Mouse (Mus musculus): ENCODE measurements around the gene 2900026A02Rik.
"Not testable (repeated sequence)": the region's sequence is repeated elsewhere in the genome, so short reads cannot be mapped to it uniquely, and the experiment has no call there.

The 2900026A02Rik gene

GRCm38 (mm10) chr5:113119291-113119690, 101.7 kb downstream of the 2900026A02Rik start:
- no peak for DNase-seq

DNA sequence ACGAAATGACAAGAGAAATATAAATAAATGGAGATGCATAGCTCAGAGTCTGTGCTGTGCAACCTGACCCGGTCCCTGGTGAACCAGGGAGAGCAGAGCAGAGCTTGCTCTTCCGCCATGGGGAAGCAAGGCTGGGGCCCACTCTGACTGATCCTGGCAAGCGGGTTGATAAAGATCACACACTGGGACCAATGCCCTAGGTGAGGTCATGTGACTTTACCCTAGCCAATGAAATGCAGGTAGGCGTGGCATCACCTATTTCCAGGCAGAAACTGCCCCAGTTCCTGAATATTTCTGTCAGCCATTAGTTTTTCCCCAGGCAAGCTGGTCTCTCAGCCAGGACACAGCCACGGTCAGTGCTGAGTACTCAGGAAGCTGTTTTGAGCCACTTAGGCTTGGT, 102.3 kb downstream of the 2900026A02Rik start:
- DNase-seq = no peak

- DNase-seq = no peak
These were observed 103.7 kb downstream of the 2900026A02Rik start for GRCm38 (mm10) chr5:113117361-113117760.

DNA sequence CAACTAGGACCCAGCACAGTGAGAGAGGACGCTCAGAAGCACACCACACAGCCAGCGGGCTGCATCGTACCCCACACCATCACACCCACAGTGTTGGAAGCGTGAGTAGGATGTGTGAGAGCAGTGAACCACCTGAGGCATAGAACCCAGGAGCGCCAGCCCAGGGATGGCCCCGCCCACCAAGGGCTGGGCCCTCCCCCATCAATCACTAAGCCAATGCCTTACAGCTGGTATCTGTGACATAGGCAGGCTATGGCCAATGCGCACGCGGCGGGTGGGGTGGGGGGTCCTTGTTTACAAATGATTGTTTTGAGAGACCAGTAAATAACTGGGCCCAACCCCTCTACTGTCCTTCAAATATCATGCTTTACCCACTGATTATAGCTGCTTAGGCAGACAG, 105.1 kb downstream of the 2900026A02Rik start:
- DNase-seq = no peak

- DNase-seq = no peak
These were observed 106.5 kb downstream of the 2900026A02Rik start for GRCm38 (mm10) chr5:113114264-113115225.

DNA sequence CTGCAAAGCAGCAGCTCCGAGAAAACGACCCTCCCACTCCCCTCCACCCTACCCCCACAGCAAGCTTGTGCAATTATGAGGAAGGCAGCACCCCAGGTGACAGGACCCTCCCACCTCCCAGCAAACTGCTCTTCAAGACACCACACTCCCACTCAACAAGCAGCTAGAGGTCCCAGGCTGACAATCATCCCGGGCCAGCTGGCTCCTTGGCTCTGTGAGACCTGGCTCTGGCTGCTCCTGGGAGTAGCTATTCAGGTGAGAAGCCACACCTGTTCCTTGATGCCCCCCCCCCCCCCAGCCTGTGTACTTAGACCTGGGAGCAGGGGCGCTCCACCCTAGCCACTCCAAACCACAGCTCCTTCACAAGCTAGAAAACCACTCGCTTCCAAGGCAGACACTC, 107.9 kb downstream of the 2900026A02Rik start:
- no peak for DNase-seq

- no peak for DNase-seq
These were observed 109.7 kb downstream of the 2900026A02Rik start for GRCm38 (mm10) chr5:113111336-113111735.

DNA sequence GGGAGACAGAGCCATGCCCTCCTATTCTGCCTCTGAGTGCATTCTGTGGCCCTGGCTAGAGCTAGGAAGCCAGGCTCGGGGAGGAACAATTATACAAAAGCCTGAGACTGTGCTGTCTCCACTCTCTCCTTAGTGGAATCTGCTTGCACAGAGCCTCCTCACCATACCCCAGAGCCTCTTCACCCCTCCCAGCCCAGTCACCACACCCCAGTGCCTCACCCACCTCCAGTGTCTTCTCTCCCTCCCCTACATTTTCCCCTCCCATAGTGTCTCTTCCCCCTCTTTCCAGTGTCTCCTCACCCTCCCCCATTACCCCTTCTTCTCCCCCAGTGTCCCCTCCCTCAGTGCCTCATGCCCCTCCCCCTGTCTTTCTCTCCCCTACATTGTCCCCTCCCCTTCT, 110.1 kb downstream of the 2900026A02Rik start:
- DNase-seq = no peak

DNA sequence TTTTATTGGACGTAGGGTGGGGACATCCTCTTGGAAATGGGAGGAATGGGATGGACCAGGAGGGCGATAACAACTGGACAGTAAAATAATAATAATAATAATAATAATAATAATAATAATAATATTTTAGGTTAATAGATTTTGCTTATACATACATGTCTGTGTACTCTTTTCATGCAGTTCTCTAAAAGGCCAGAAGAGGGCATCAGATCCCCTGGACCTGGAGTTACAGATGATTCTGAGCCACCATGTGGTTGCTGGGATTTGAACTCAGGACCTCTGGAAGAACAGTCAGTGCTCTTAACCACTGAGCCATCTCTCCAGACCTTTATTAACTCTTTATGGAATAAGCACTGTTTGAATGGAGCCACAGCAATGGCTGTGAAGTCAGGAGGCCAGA, 111.4 kb downstream of the 2900026A02Rik start:
- DNase-seq = not testable (repeated sequence)

DNA sequence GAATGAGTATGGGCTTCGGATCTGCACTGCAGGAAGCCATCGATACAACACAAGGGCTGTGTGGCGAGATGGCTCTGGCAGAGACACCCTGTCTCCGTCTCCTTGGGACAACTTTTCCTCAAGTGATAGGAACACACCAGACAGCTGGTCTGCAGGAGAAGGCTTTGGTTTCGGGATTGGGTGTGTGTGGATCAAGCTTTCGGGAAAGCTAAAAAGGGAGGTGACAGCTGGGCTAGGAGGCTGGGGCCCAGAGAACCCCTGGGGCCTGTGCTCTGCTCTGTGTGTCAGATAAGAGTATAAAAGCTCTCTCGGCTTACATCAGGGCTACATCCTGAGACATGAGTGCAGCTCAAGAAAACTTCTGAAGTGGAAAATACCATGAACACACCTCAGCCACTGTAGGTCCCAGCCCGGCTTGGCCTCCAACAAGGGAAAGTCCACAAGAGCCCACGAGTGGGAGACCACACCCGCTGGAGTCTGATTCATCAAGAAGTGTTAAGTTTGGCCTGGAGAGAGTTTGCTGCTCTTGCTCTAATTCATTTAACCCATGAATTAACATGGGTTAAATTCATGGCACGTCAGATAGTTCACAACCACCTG, 112.8 kb downstream of the 2900026A02Rik start:
- DNase-seq = no peak

DNA sequence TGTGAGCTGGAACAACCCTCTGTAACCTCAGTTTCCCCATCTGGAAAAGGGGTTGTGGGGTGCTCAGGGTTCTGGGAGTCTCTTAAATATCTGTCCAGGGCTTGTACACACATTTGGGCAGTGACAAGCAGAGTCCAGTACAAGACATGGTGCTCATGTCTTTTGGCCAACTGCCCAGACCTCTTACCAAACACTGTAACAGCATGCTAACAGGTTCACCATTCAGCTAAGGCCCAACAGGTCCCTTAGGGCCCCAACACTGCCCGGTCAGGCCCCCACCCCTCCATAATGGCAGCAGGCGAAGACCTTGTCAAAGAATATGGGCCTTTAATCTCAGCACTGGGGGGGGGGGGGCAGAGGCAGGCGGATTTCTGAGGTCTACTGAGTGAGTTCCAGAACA, 113.3 kb downstream of the 2900026A02Rik start:
- DNase-seq = no peak

GRCm38 (mm10) chr5:113106594-113106993, 114.4 kb downstream of the 2900026A02Rik start:
- DNase-seq = no peak

DNA sequence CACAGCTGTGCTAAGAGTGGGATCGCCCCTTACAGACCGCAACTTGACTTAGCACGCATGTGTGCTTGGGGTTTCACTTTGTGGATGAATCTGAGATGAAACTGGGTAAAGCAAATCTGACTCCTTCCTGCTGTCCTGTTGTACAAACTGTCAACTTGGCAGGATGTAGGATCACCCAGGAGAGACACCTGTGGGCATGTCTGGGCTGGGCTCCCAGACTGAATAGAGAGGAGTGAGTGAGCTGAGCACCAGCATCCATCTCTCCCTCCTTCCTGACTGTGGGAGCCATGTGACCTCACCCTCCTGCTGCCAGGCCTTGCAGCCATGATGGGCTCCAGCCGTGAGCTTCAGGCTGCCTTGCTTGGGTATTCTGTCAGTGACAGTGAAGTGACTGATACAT, 115.6 kb downstream of the 2900026A02Rik start:
- no peak for DNase-seq

GRCm38 (mm10) chr5:113105035-113105434, 116.0 kb downstream of the 2900026A02Rik start:
- DNase-seq = no peak

- DNase-seq = no peak
These were observed 118.6 kb downstream of the 2900026A02Rik start for GRCm38 (mm10) chr5:113102455-113102854.

- DNase-seq = no peak
These were observed 119.6 kb downstream of the 2900026A02Rik start for GRCm38 (mm10) chr5:113101457-113101856.

DNA sequence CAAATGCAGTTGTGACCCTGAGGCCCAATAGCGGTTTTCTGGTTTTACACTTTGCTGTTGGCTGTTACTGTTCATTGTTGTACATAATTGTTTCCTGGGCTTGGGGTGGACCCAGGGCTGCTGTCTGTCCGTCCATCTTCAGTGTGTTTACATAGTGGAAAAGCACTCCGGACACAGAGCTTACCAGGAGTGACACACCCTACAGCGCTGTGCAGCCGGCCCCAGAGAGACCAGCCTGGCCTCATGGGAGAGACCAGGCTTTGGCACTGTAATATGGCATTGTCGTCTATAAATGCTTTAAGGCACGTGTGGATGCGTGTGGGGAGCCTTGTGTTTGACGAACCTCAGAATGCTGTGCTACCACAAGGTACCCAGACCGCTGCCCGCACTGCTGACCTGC, 120.6 kb downstream of the 2900026A02Rik start:
- DNase-seq = no peak

DNA sequence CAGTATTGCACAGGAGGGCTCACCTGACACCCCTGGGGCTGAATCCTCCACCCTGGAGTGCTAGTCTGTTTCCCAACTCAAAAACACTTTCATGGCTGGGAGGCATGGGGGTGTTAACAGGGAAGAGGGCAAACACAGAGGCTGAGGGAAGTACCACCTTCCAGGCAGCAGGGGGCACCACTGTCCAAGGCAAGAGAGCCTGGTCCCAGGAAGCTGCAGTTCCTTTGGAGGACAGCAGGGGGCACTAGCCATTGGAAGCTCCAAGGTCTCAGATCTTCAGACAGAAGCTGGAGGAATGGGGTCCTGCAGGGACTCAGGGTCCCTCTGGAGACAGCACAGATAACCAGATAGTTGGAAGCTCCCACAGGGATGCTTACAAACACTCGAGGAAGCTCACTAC, 121.5 kb downstream of the 2900026A02Rik start:
- DNase-seq = peak; percentile 77

DNA sequence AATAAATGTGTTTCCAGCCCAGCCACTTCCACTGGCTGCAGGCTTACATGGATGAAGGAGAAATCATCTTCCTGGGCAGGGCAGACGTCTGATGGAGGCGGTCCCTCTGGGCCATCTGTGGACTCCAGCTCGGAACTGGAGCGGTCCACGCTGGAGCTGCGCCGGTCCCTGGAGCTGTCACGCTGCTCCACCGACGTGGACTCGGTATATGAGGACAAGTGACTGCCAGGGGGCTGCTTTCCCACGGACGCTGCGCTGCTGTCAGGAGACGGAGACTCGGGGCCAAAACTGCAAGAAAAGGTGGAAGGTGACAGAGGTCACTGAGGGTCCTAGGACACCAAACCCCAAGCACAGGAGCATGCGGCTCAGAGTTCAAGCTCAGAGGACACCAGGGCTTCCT, 123.5 kb downstream of the 2900026A02Rik start:
- DNase-seq = no peak

DNA sequence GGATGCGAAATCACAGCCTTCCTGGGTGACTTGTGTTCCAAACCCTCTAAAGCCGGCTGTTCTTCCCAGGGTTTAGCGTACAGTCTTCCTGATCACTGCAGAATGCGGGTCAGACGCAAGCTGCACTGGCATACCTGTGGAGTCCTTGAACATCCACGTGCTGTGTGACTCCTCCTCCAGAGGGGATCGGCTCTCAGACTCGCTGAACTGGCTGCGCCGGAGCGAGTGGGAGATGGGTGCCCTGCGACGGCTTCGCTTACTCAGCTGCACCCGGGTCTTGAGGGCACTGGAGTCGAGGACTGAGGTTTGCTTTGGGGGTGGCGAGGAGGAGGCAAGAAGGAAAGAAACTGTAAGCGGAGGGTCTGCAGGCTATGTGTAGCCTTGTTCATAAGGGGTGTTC, 125.6 kb downstream of the 2900026A02Rik start:
- DNase-seq = no peak

- no peak for DNase-seq
These were observed 128.6 kb downstream of the 2900026A02Rik start for GRCm38 (mm10) chr5:113092406-113092805.

- DNase-seq = peak; percentile 56
These were observed 129.9 kb downstream of the 2900026A02Rik start for GRCm38 (mm10) chr5:113091162-113091561.

DNA sequence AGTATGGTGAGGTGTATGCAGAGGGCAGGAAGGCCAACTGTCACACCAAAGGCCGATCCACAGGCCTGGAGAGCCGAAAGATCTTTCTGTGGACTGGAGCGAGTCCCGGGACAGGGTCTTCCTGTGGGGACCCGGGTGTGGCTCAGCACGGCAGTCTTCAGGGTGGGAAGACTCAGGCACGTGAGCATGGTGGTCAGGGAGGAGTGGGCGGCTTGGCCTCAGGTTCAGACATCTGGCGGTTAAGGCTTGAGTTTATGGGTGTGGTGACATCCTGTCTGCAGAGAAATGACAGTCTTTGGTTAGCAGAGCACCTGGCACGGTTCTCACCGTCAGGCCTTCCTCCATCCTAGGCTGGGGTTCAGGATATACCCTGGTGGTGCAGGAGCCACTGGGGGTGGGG, 130.3 kb downstream of the 2900026A02Rik start:
- no peak for DNase-seq

- no peak for DNase-seq
These were observed 130.9 kb downstream of the 2900026A02Rik start for GRCm38 (mm10) chr5:113090077-113090690.
